Mouse (Mus musculus) frontal cortex, adult (tissue): ENCODE measurements around the gene Tle3.

Experiments used
- ATAC-seq: cut with Nextera tagmentation; 2 replicates; pipeline ENCODE4 v1.9.2; 2017; ENCODE audit warnings: mild to moderate bottlenecking, moderate library complexity, mixed read lengths; ENCODE audit not compliant: low TSS enrichment

Gene Tle3

DNA sequence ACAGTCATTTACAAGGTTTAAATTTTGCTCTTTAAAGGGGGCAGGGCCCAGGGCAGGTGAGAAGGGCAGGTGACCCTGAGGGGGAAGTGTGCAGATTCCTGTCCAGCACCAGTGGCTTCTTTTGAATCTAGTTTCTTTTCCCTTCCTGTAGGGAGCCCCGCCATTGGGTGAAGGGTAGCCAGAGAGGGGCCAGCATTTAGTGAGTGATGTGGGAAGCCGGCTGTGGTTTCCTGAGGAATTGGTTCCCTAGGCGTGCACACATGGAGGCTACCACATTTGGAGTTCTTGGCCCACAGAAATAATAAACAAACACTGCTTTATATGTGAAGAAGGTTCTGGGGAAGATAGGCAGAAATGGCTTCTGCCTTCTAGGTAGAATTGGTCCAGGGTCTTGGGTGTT, 4.5 kb downstream of the Tle3 start:
- no peak for ATAC-seq

DNA sequence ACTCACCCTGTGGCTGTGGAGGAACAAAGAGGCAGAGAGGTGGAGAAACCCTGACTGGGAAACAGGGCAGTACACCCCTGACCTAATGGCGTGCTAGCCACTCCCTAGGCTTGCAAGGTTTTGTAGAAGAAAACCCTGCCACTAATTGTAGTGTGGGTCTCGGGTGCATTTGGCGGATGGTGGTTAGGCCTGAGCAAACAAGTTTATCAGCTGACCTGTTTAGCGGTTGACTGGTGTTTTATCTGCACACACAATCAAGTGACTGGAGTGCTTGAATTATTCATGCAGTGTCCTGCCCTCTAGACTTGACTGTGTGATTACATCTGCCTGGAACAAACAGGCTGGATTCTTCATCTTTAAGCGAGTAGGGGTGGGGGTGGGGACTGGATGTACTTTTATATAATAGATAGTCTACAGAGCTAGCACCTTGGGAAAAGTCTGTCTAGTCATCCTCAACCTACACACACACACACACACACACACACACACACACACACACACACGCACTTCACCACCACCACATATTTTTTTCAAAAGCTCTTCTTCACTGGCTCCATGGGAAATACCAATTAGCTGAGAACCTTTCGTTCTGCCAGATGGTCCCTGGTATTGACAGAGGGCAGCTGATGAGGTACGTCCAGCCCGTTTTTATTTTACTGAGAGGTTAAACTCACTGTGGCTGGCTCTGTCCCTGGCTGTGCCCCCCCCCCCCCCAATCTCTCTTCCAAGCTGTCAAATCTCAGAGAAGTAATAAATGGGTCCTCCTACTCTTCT, 5.7 kb downstream of the Tle3 start:
- no peak for ATAC-seq

DNA sequence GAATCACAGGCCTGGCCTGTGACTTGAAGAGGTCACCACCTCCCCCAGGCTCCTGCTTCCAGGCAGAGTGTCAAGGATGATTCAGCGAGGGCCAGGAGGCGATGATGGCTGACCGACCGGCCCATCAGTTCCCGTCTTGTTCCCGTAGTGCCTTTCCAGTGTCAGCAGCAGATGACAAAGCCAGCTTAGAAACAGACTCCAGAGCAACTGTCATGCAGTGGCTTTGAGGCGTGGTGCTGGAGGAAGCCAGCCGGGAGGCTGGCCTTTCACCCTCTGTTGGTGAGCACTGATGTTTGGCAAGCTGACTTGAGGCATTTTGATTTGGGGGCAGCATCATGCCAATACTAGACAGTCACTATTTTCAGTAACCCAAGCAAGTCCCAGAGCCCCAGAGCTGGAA, 6.3 kb downstream of the Tle3 start:
- no peak for ATAC-seq

DNA sequence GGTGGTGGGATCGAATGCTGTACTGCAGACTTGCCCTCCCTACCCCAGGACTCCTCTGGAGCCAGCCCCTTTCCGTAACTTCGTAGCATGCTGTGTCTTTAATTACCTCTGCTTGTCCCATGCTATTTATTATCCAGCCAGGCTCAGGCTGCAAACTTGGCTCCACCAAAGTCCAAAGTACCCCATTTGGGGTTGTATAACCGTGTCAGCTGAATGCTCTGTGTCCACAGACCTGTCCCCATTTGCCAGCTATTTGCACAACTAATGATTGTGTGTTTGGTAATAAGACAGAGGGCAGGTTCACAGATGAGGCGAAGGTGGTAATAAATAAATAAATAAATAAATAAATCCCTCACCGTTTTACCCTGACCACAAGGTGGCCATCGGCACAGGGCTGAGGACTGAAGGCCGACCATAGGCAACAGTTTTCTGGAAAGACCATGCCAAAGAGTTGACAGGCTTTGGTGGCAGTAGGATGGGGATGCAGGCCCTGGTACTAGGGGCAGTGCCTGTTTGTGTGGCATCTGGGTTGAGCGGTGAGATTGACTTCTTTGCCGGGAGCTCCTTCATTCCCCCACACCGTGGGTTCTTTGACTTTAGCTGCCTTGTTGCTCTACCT, 7.0 kb downstream of the Tle3 start:
- no peak for ATAC-seq

DNA sequence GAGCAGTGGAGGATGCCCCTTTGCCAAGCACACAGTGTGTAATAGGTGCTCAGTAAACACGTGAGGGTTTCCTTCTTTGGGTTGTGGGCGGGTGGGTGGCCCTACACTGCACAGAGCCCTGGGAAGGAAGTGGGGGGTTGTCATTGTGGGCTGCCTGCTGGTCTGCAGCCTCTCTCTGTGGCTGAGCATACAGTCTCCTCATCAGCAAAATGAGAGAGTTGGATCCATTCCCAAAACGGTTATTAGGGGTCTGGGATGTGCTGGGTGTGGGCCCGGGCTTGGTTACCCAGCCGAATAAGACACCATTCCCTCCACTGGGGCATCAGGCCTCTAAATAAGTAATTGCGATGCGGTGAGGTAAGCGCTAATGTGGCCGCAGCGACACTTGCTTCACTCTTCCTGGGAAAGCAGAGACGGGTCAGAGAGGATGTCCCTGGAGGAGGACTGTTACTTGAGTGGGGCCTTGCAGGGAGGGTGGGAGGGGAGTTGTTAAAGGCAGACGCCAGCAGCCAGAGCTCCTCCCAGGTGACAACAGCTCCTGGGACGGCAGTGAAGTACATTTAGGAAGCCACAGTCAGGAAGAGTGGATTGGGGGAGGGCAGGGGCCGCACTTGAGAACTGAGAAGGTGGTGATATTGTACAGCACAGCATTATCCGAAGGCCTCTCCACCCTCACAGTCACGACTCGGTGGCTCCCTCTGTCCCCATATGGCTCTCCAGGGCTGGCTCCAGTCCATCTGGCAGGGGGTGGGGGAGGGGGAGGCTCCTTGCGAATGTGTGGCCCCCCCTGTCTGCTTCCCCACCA, 8.3 kb downstream of the Tle3 start:
- no peak for ATAC-seq

DNA sequence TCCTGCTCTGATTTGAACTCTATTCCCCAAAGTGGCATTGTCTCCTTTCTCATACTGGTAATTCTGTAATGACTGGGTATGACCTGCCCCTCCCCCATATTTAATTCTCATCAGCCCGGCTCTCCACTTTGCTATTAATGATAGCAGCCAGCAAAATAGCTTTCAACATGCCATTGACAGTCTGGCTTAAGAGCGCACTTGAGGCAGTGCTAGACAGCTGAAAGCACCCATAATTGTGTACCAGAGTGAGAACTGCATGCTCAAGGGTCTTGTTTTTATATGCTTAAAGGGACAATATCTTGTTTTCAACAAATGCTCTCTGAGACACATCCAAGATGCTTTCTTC, 8.9 kb downstream of the Tle3 start:
- no peak for ATAC-seq

DNA sequence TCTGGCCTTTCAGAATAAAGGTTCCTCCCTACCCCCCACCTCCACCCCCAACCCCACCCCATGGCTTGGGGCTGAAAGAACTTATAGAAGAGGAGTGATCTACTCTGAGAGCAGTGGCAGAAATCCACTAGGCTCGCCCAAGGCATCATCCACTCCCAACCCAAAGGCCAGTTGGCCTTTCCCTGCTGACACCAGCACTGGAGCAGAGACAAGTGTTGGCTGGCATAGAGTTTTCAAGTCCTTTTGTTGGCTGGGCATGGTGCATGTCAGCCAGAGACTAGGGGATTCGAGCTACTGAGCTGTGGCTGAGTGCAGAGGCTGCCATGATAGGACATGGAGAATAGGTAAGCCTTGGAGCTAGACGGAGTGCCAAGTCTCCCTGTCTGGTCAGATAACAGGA, 9.3 kb downstream of the Tle3 start:
- ATAC-seq: no peak

DNA sequence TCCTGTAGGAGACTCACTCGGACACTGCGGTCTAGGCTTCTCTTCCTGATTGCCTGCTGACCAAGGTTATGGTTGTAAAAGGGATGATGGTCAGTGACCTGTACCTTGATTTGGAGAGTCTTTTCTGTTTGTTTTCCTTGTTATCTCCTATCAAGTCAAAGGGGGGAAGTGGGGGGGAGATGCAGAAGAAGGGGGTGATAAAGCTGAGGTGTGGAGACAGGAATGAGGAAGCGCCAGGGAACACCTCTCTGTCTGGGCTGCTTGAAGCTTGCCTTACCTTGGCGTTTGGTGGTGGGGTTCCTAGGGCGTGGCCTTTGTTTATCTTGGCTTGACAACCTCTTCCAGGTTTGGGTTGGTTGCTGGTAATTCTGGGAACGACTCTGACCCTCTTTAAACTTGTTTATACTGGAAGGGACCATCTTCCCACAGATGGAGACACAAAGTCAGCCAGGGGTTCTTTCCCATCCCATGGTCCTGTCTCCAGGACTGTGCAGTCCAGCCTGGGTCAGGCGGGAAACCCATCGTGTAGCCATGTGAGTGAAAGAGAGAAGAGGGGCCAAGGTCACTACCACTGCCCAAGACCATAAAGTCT, 10.5 kb downstream of the Tle3 start:
- ATAC-seq: no peak

DNA sequence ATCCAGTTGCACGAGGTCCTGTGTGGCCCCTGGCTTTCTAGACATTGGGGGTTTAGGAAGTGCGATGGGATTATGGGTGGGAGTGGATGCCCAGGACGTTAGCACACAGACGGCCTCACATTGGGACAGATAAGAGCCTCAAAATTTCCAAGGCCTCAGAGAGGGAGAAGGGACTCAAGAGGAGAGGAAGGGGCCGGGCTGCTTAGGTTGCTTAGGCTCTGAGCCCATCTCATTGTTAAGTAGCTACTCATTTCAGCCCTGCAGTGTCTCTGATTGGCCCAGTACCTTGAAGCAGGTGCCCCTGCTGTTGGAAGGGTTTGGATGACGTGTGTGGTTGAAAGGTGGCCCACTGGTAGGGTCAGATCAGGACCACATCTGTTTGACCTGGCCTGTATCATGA, 11.9 kb downstream of the Tle3 start:
- ATAC-seq: no peak

DNA sequence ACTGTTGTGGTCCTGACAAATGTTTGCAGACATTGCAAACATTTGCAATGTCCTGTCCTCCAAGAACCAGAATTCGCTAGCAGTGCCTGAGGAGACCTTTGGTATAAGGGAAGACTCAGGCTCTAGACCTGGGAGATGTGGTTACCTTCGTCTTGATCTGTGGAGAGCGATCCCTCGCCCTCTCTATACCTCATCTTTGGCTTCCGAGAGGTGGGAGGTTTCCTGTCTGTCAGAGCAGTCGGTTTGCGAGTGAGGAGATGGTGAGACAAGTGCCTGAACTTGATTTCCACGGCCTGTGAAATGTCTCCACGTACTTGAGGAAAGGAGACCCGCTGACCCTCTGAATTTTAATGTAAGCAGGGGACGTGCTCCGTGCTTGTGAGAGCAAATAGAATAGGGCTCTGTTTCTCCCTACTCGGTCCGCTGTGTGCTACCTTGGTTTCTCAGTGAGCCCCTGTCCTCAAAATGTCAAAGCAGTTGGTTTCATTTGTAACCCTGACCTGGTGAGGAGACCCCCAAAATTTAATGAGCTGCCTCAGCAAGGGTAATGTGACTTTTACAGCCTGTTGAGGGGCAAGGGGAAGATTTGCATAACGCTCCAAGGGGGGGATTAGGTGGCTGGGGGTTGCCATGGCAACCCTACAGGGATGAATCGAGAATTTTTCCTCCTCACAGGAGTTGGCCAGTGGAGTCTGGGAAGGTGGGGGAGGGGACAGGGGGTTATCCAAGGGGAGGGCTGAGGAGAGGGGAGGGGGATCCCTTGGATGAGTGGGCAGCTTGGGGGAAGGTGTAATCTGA, 12.7 kb downstream of the Tle3 start:
- no peak for ATAC-seq

DNA sequence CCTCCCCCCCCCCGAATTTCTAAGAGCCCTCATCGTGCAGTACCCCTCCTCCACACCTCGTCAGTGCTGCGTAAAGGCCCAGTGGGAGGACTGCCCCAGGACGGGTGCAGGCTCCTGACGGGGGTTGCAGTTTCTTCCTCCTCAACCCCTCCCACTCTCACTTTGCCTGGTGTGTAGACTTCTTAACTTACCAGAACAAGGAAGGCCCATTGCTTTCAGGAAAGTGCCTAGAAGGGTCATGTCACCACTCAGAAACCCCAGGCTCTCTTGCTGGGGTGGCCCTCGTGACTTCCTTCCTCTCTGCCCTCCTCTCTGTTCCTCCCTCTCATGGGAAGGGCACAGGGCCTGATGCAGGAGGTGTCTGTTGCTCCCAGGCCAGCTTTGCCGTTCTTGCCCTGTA, 13.6 kb downstream of the Tle3 start:
- ATAC-seq: no peak

DNA sequence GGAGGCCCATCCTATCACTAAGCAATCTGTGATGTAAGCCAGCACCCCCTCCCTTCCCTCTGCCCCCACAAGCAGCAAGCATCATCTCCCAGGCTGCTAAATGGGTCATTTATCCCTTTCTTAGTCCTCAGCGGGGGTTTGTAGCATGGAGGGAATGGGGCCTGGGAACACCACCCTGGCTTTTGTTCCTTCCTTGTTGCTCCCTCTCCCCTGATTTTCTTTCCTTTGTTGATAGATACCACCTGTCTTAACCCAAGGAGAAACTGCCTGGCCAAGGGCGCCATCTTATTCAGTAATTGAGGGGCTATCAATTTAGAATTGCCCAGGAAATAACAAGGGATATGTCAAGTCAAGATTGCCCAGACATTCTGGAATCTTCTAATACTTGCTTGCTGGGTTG, 14.1 kb downstream of the Tle3 start:
- no peak for ATAC-seq

DNA sequence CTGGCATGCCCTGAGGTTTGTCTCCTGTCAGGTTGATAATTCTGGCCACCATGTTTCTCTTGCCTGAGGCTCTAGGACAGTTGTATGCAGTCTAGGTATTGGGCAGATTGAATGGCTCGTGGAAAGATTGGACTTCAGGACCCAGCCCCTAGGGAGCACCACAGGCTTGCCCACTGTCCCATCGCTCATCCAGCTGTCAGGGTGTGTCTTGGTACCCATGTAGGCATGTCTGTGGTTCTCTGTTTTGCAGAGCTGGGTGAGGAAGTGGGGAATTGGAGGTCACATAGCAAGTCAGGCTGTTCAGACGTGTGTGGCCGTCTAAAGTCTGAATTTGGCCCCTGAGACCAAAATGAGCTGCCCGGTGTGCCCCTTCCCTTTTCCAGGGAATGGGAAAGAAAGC, 15.6 kb downstream of the Tle3 start:
- no peak for ATAC-seq

DNA sequence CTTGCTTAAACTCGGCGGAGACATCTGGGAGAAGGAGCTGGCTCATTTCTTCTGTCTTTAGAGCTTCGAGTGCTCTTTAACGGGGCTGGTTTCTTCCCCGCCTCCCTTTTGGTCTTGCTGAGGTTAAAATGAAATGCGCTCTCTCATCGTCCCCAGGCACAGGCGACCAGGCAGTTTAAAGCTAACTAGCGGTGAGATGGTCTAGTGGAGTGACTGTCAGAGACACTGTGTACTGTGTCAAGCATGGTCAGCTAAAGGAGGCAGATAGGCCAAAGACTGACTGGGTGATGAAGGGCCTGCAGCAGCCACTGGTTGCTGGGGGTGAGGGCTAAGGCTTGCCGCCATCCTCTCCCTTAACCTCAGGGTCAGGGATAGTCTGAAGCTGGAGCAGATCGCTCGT, 16.0 kb downstream of the Tle3 start:
- no peak for ATAC-seq

DNA sequence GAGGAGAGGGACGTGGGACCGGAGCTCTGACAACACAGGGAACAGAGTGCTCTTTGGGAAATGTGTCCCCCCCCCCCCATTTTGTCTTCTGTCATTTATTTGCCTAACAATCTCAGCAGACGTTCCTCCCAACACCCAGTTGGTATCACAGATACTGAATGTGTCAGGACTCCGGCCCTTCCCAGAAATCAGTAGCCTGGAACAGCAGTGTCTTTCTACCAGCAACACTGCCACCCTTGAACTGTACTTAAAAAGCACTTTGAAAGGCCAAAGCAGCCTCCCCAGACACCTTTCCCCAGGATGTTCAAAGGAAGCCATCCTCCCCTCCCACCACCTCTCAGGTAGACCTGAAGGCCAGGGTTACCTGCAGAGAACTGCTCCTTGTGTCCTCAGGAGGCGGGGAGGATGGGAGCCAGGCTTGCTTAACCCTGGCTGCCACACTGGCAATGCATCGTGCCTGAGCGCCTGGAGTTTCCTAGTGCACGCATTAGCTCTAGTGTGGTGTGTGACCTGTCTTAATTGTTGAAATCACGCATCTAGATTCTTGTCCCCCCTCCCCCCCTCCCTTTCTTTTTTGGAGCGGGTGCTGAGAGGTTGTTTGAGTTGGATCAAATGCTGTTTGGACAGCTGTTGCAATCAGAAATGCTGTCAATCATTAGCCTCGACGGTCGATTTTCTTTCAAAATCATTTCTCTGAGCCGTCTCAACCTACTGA, 16.7 kb downstream of the Tle3 start:
- no peak for ATAC-seq

DNA sequence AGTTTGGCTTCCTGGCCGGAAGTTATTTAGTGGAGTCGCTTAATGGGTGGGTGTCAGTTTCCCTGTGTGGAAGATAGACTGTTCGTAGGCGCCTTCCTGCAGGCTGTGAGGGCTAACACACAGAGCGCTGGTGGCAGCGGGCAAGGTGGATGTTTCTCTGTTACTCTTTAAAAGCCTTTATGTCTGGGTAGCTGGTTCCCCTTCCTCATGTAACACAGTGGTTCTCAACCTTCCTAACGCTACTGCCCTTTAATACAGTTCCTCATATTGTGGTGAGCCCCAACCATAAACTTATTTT, 17.2 kb downstream of the Tle3 start:
- ATAC-seq: no peak

DNA sequence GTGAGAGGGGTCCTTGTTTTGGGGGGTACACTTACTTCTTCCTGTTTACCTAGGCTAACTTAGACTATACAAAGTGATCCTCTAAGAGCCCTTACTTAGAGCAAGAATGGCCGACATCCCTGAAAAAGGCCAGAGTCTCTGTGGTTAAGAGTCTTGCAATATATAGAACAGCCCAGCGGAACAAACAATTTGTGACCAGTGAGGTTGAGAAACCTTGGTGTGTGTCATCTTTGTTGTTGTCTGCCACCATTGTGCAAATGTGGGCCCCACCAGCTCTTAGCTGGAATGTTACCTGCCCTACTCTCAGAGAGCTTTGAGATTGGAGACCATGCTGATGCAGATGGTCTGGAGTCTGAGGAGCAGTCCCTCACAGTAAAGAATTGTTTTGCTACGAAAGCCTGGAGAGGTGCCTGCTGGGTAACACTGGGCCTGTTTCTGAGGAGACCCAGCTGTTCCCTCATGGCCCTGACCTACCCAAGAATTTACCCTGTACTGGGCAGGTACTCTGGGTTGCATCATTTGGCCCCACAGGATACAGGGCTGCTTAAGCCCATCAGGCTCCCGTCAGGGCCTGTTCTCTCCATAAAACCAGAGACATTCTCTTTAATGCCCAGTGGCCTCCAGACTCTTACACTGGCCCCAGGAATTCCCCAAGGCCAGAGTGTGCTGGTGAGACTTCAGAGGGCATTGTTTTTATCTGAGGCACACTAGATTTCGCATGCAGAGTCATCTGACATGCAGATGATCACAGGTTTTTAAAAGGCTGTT, 19.6 kb downstream of the Tle3 start:
- ATAC-seq: no peak

DNA sequence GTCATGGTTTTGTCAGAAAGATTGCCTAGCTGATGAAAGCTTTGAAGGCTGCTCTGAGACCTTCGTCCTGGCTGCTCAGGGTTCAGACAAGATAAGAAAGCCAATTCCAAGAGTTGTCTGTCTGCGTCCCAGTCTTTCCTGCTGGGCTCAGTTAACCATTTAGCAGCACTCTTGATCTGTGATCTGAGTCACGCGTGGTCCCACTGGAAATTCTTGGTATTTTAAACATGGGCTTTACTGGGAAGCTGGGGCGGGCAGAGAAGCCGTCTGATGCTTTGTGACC, 20.1 kb downstream of the Tle3 start:
- ATAC-seq: no peak

DNA sequence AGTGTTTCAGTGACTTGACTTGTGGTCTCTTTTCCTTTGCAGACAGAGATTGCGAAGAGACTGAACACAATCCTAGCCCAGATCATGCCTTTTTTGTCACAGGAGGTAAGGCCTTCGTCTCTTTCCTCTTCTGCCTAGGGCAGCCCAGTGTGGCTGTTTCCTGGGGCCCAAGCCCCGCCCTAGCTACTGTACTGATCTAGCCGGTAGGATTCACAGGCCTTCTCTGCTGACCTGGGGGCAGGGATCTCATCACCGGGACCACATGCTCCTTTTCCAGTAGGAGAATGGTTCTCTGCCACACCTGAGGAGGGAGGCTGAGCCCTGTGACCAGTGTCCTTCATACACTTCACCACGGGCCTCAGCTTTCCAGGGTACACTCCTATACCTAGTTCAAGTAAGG, 21.0 kb downstream of the Tle3 start:
- no peak for ATAC-seq

DNA sequence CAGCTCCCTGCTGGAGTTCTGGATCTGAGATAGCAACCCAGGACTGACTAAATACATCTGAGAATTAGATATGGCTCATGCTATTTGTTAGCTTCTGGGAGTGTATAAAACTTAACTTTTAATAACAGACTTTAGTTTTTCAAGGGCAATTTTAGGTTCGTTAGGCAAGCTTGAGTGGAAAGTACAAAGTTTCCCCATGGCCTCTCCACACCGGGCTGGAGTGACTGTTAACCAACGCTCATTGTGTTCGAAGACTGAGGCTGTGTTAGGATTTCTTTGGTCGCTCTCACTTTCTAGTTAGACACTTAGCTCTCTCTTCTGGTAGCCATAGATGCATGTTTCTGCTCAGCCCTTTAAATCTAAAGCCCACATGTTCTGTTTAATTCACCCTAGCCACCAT, 21.7 kb downstream of the Tle3 start:
- ATAC-seq: no peak

DNA sequence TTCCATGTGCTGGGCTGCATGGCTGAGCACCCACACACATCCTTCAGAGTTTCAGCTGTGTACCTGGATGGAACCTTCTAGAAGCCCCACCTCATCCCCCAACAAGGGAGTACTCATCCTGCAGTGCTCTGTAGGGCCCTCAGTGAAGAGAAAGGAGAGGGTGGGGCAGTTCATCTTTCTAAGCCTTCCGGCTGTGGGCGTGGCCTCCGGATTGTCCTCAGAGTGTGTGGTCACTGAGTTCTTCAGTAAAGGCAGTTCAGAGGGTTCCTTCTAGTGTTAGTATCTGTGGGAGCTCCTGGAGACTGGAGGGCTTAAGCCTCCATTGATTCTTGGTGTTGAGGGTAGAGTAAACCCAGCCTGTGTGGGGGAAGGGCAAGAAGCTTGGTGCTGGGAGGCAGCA, 22.9 kb downstream of the Tle3 start:
- no peak for ATAC-seq
